Mouse (Mus musculus) lung, adult 2 months (tissue): ENCODE data around the gene Tex12.

ENCODE experiments used
- CTCF ChIP-seq: fragments of 200-500 bp; IDR thresholded peaks from 2 replicates; pipeline ENCODE4 v1.5.1; 2011; ENCODE audit warnings: mild to moderate bottlenecking, low read length, control low read depth; ENCODE audit not compliant: insufficient read depth
- POLR2A ChIP-seq: fragments of 200-500 bp; IDR thresholded peaks from 2 replicates; pipeline ENCODE4 v1.6.1; 2011; ENCODE audit warnings: low read depth, mild to moderate bottlenecking, control low read depth, low read length, borderline replicate concordance; ENCODE audit errors: extremely low read depth

GRCm38 (mm10) chr9:50520748-50521147, 40.4 kb downstream of the Tex12 start:
- TF ChIP-seq POLR2A (no peak), CTCF (no peak)
